Mouse (Mus musculus) liver, embryonic 14.5 days (tissue): ENCODE measurements around the gene Gabarap. TPM values are rescaled to one million over a fixed set of nuclear protein-coding genes. Genes with fewer than 3 reads are reported as not detected.

Experiments
- ATAC-seq: fragments of 200-750 bp; cut with Nextera tagmentation; 2 replicates; pipeline ENCODE4 v1.8.0; 2017; ENCODE audit warnings: moderate number of reproducible peaks, mild to moderate bottlenecking, moderate library complexity; ENCODE audit not compliant: insufficient read depth
- DNase-seq, 3 experiments: peaks; one replicate each; pipeline ENCODE4 v3.0.0-alpha.2; 2012 to 2013; ENCODE audit warnings: low read depth in 3 of 3, low spot score in 3 of 3
- H3K27ac ChIP-seq: fragments of 300-500 bp; sonication (generic); 2 replicates; pipeline ENCODE4 v1.5.1; 2014; ENCODE audit warnings: moderate library complexity, mild to moderate bottlenecking, control low read depth, inconsistent platforms
- H3K27me3 ChIP-seq: fragments of 300-500 bp; sonication (generic); 2 replicates; pipeline ENCODE4 v1.6.1; 2014; ENCODE audit warnings: mild to moderate bottlenecking, low read length, moderate library complexity; ENCODE audit not compliant: control insufficient read depth, insufficient read depth
- H3K36me3 ChIP-seq: fragments of 300-500 bp; sonication (generic); replicated peaks from 2 replicates; pipeline ENCODE4 v1.6.1; 2014; ENCODE audit warnings: low read depth; ENCODE audit not compliant: control insufficient read depth, insufficient read depth
- H3K4me1 ChIP-seq, 2 experiments: fragments of 200-500 bp in 1 of 2; fragments of 300-500 bp in 1 of 2; sonication (generic) in 1 of 2; replicated peaks; 2 replicates each; pipeline ENCODE4 v1.6.1; 2012 to 2014; ENCODE audit warnings: antibody characterized with exemption in 1 of 2, inconsistent platforms in 1 of 2, low read length in 1 of 2; ENCODE audit not compliant: control insufficient read depth in 2 of 2, insufficient read depth in 2 of 2
- H3K4me2 ChIP-seq: fragments of 300-500 bp; sonication (generic); 2 replicates; pipeline ENCODE4 v1.6.1; 2014; ENCODE audit warnings: low read depth, mild to moderate bottlenecking, control low read depth, moderate library complexity
- H3K4me3 ChIP-seq, 2 experiments: fragments of 200-500 bp in 1 of 2; fragments of 300-500 bp in 1 of 2; sonication (generic) in 1 of 2; 2 replicates each; pipeline ENCODE4 v1.5.1; 2012 to 2014; ENCODE audit warnings: low read depth in 2 of 2, low read length in 2 of 2, mild to moderate bottlenecking in 2 of 2, control low read depth in 1 of 2, inconsistent platforms in 1 of 2, moderate library complexity in 1 of 2; ENCODE audit not compliant: insufficient read depth in 1 of 2
- H3K9ac ChIP-seq: fragments of 300-500 bp; sonication (generic); replicated peaks from 2 replicates; pipeline ENCODE4 v1.6.1; 2014; ENCODE audit warnings: mild to moderate bottlenecking, control low read depth, moderate library complexity
- H3K9me3 ChIP-seq: fragments of 300-500 bp; sonication (generic); 2 replicates; pipeline ENCODE4 v1.6.1; 2016; ENCODE audit warnings: low read length, mixed read lengths; ENCODE audit not compliant: control insufficient read depth
- CTCF ChIP-seq: IDR thresholded peaks from 2 replicates; pipeline ENCODE4 v1.5.1; 2016; ENCODE audit warnings: antibody characterized with exemption, low read depth, control low read depth
- EP300 ChIP-seq: IDR thresholded peaks from 2 replicates; pipeline ENCODE4 v1.6.1; 2016; ENCODE audit warnings: antibody characterized with exemption, low read depth
- WGBS: fragments of 180-500 bp; shearing (Covaris S2); extraction: QIAGEN DNeasy Blood & Tissue Kit; methylation state at CpG from one replicate; pipeline ENCODE4 v1.1.7; 2014; ENCODE audit not compliant: insufficient replicate concordance; 5-methylcytosine and 5-hydroxymethylcytosine counted together
- polyA plus RNA-seq, 2 experiments: library from polyadenylated mRNA; depleted of rRNA in 1 of 2; stranded (reverse) in 1 of 2; unstranded in 1 of 2; fragments of >200 nt; fragmentation: Nextera tagmentation in 1 of 2; extraction: Ambion mirVana in 1 of 2; gene quantifications; 2 replicates each; pipeline versions ENCODE4 v1.2.1 to v1.2.3; 2012 to 2014

The Gabarap gene
- polyA plus RNA-seq, 2 experiments: 134 to 300 TPM

DNA sequence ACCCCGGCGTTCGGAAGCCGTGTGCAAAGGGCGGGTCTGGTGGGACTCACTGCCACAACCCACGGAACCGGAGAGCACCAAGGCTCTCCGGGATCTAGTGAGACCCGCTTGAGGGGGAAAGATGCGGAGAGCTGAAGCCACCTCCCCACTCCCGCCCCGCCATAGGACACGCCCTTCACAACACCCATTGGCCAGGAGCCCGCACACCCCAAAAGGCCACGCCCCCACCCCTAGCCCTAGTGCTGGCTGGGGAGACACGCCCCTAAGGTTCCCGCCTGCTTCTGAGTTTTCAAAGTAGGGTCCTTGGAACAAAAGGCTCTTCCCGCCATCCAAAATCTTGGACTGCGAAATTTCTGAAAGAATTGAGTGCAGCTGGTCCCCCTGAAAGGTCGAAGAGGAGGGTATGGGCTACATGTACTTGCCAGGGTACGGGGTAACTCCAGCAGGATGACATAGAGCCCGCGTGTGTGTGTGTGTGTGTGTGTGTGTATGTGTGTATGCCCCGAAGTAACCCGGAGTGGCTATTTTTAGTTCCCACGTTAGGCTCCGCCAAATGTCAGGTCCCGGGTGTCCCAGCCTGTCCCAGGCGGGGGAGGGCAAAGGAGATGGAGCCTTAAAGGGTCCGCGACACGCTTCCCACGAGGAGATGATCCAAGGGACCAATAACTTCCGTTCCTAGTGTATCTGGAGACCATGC is 42.7 kb upstream of the Gabarap start, which contains the start of gene Slc2a4:
TSS of gene Slc2a4 (minus strand) at position 123 of the 697 bp plus-strand sequence.
- peaks cover 20 to 27% of the 10 kb centered on the region in 2 experiments for H3K4me1 ChIP-seq
- WGBS: 1% methylated on average over 34 of the region's 34 CpGs
- H3K36me3 ChIP-seq: peaks cover 22% of the 10 kb centered on the region
- peak; percentile 87 for ATAC-seq
- H3K27me3 ChIP-seq: no peaks in the 10 kb centered on the region; the same call in 1 of the 2 replicates
- peak; percentile 93 to 95 (median 93) for DNase-seq
- TF ChIP-seq CTCF (no peak), EP300 (no peak)
- H3K4me2 ChIP-seq: peak within 1 kb of the TSS; percentile 83
- peak within 1 kb of the TSS; percentile 96 for H3K9ac ChIP-seq
- H3K9me3 ChIP-seq: no peaks in the 10 kb centered on the region
- peak within 1 kb of the TSS; percentile 88 to 94 for H3K4me3 ChIP-seq
- peak within 1 kb of the TSS; percentile 95 for H3K27ac ChIP-seq

DNA sequence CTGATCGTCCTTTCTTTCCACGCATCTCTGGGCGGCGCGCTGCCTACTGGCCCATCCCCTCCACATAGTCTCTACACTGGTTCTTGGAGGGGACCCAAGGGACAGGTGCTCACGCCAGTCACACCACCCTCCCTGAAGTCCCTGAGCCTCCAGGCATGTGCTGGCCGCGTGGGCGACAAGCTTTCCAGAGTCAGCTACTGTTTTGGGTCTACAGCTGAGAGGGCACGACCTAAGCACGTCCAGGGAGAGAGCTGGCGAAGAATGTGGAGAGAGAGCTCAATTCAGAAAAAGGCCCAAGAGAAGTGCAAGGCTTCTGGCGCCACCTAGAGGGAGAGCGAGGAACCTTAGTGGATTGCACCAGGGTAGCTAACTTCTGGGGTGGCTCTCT is 42.2 kb upstream of the Gabarap start:
- peak overlapping the region; percentile 72 for H3K9ac ChIP-seq
- WGBS: 2% methylated on average over 14 of the region's 14 CpGs
- peaks cover 20 to 27% of the 10 kb centered on the region in 2 experiments for H3K4me1 ChIP-seq
- peak; percentile 78 to 84 (median 79) for DNase-seq
- peak; percentile 33 for ATAC-seq
- peak overlapping the region; percentile 63 to 88 for H3K4me3 ChIP-seq
- H3K27me3 ChIP-seq: no peaks in the 10 kb centered on the region; the same call in 1 of the 2 replicates
- no peaks in the 10 kb centered on the region for H3K9me3 ChIP-seq
- peak overlapping the region; percentile 83 for H3K4me2 ChIP-seq
- H3K27ac ChIP-seq: peak overlapping the region; percentile 77
- TF ChIP-seq CTCF: peak; percentile 99
- TF ChIP-seq EP300: no peak
- H3K36me3 ChIP-seq: peaks cover 21% of the 10 kb centered on the region

DNA sequence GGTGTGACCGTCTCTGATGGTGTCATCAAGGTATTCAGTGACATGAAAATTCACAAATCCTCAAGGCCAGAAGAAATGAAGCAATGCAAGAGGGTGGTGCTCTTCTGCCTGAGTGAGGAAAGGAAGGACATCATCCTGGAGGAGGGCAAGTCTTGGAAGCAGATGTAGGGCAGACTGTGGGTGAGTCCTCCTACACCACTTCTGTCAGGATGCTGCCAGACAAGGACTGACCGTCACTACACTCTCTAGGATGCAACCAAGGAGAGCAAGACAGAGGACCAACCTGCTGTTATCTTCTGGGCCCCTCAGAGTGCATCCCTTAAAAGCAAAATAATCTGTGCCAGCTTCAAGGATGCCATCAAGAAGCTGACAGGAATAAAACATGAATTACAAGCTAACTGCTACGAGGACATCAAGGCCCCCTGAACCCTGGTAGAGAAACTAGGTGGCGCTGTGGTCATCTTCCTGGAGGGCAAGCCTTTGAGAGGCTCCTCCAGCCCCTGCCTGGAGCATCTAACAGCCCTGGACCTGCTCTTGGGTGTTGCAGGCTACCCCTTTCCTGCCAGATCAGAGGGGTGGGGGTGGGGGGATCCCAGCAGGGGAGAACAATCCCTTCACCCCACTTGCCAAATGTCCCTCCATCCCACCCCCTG is 40.0 kb upstream of the Gabarap start:
- 38% methylated on average over 4 of the region's 4 CpGs for WGBS
- TF ChIP-seq EP300 (no peak), CTCF (peak; percentile 66)
- H3K9ac ChIP-seq: no peak overlapping the region
- DNase-seq (no peak), ATAC-seq (no peak)
- no peaks in the 10 kb centered on the region for H3K9me3 ChIP-seq
- H3K4me1 ChIP-seq: peaks cover 11 to 19% of the 10 kb centered on the region in 2 experiments
- no peaks in the 10 kb centered on the region for H3K36me3 ChIP-seq
- H3K4me3 ChIP-seq: no peak overlapping the region
- H3K4me2 ChIP-seq: no peak overlapping the region
- H3K27me3 ChIP-seq: no peaks in the 10 kb centered on the region; the same call in 1 of the 2 replicates
- H3K27ac ChIP-seq: no peak overlapping the region

DNA sequence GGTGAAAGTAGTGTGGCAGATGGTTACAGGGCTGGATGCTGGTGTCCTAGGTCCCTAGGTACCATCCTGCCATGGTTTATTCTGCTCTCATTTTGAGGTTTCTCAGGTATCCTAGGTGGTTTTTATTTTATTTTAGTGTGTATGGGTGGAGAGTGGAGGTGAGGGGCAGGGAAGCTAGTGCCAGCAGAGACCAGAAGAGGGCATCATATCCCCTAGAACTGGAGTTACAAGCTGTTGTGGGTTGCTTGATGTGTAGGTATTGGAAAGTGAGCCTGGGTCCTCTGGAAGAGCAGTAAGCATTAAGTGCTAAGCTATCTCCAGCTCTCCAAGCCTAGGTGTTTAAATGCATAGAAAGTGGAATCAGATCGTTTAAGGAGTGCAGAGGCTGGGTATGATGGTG is 38.7 kb upstream of the Gabarap start:
- TF ChIP-seq EP300: no peak
- TF ChIP-seq CTCF: peak; percentile 46
- Histone ChIP-seq H3K4me3 (no peak overlapping the region), H3K9ac (no peak overlapping the region), H3K36me3 (no peaks in the 10 kb centered on the region), H3K27me3 (no peaks in the 10 kb centered on the region; the same call in 1 of the 2 replicates), H3K4me2 (no peak overlapping the region), H3K4me1 (peaks cover 8% of the 10 kb centered on the region in 2 experiments), H3K9me3 (no peaks in the 10 kb centered on the region), H3K27ac (no peak overlapping the region)
- 26% methylated on average over 1 of the region's 1 CpGs for WGBS
- no peak for ATAC-seq
- DNase-seq: no peak

DNA sequence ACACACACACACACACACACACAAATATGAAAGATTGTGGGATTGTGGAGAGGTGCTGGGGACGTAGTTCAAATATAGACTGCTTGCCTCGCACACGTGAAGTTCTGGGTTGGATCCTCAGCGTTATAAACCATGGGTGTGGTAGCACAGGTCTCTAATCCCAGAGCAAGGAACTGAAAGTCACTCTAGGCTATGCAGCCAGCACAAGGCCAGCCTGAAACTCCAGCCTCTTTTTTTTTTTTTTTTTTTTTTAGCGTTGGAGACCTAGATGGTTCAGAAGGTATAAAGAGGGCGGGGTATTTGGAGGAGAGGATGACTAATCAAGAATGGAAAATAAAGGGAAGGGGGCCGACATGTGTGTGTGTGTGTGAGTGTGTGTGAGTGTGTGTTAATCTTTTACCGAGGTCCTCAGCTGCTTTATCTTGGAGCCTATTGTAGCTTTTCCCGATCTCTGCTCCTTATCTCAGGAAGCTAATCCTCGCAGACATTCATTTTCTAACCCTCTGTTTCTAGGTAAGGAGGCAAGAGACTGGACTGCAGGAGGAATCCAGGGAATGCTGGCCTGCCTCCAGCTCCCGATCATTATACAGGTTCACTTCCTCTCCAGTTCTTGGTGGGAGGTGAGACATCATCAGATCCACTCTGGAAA is 37.6 kb upstream of the Gabarap start:
- Histone ChIP-seq H3K4me2 (no peak overlapping the region), H3K27me3 (peaks cover 2% of the 10 kb centered on the region), H3K9me3 (no peaks in the 10 kb centered on the region), H3K4me1 (peaks cover 4 to 6% of the 10 kb centered on the region in 2 experiments), H3K27ac (no peak overlapping the region), H3K4me3 (no peak overlapping the region), H3K9ac (no peak overlapping the region), H3K36me3 (no peaks in the 10 kb centered on the region)
- TF ChIP-seq CTCF: no peak
- TF ChIP-seq EP300: no peak
- no peak for DNase-seq
- WGBS: 35% methylated on average over 11 of the region's 11 CpGs
- no peak for ATAC-seq
